Mouse (Mus musculus) erythroblast, embryonic 14.5 days (primary cell): ENCODE measurements around the gene Adamts7.

Experiments
- GATA1 ChIP-seq: IDR thresholded peaks from 2 replicates; pipeline ENCODE4 v1.6.1; 2012; ENCODE audit warnings: low read length, inconsistent platforms, mixed read lengths
- TAL1 ChIP-seq: IDR thresholded peaks from 3 replicates; pipeline ENCODE4 v1.6.1; 2012; ENCODE audit warnings: low read length, inconsistent platforms, mixed read lengths

DNA sequence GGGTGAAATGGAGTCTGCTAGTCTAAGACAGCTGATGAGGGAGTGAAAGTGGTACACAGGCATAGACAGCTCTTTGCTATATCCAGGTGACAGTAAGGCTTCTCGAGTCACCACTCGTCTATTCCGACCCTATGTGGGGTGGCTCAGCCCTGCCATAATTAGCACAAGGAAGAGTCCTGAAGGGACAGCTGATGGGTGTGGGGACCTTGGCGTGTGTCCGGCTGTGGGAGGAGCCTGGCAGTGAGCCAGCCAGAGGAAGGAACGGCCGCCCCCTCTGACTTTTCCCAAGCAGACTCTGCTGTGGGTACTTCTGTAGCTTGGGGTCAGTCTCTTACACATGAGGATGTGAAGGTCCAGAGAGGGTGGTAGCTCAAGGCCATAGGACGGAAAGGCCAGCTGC, 21.2 kb downstream of the Adamts7 start:
- TF ChIP-seq GATA1 = no peak
- no peak for TF ChIP-seq TAL1
